Mouse (Mus musculus) CH12.LX (cell line): Measurements from ENCODE around the gene Gbx1.

Experiments
- CTCF ChIP-seq, 2 experiments: IDR thresholded peaks in 1 of 2; conservative IDR thresholded peaks in 1 of 2; 2 replicates each; pipeline ENCODE4 v1.5.1; 2011 to 2012; ENCODE audit warnings: low read depth in 2 of 2, low read length in 2 of 2, improper control_type of control experiment in 1 of 2, inconsistent platforms in 1 of 2, mild to moderate bottlenecking in 1 of 2, moderate library complexity in 1 of 2
- E2F4 ChIP-seq: IDR thresholded peaks from 2 replicates; pipeline ENCODE4 v1.6.1; 2011; ENCODE audit warnings: low read depth, low read length, improper control_type of control experiment; ENCODE audit not compliant: insufficient replicate concordance
- EP300 ChIP-seq: IDR thresholded peaks from 2 replicates; pipeline ENCODE4 v1.6.1; 2011; ENCODE audit warnings: low read length, improper control_type of control experiment
- ETS1 ChIP-seq: conservative IDR thresholded peaks from 2 replicates; pipeline ENCODE4 v1.6.1; 2012; ENCODE audit warnings: low read depth, mild to moderate bottlenecking, inconsistent platforms, low read length, improper control_type of control experiment, moderate library complexity
- MAFK ChIP-seq: IDR thresholded peaks from 2 replicates; pipeline ENCODE4 v1.6.1; 2011; ENCODE audit warnings: low read length, improper control_type of control experiment; ENCODE audit not compliant: insufficient replicate concordance
- MAZ ChIP-seq: IDR thresholded peaks from 2 replicates; pipeline ENCODE4 v1.6.1; 2012; ENCODE audit warnings: low read depth, mild to moderate bottlenecking, inconsistent platforms, low read length, improper control_type of control experiment, moderate library complexity
- MYC ChIP-seq: IDR thresholded peaks from 2 replicates; pipeline ENCODE4 v1.6.1; 2011; ENCODE audit warnings: low read depth, mild to moderate bottlenecking, improper control_type of control experiment, low read length
- POLR2A ChIP-seq: IDR thresholded peaks from 2 replicates; pipeline ENCODE4 v1.6.1; 2011; ENCODE audit warnings: low read depth, mild to moderate bottlenecking, improper control_type of control experiment, low read length
- POLR2AphosphoS2 ChIP-seq: IDR thresholded peaks from 2 replicates; pipeline ENCODE4 v1.6.1; 2011; ENCODE audit warnings: low read depth, low read length, improper control_type of control experiment
- SMC3 ChIP-seq: IDR thresholded peaks from 2 replicates; pipeline ENCODE4 v1.6.1; 2011; ENCODE audit warnings: low read depth, low read length, improper control_type of control experiment
- TCF12 ChIP-seq: IDR thresholded peaks from 2 replicates; pipeline ENCODE4 v1.6.1; 2014; ENCODE audit warnings: low read depth, mild to moderate bottlenecking, inconsistent platforms, low read length, improper control_type of control experiment
- UBTF ChIP-seq: IDR thresholded peaks from 2 replicates; pipeline ENCODE4 v1.6.1; 2012; ENCODE audit warnings: low read depth, mild to moderate bottlenecking, inconsistent platforms, low read length, improper control_type of control experiment, moderate library complexity
- ZC3H11A ChIP-seq: IDR thresholded peaks from 2 replicates; pipeline ENCODE4 v1.6.1; 2012; ENCODE audit warnings: low read depth, mild to moderate bottlenecking, inconsistent platforms, low read length, improper control_type of control experiment
- ZMIZ1 ChIP-seq: IDR thresholded peaks from 2 replicates; pipeline ENCODE4 v1.6.1; 2012; ENCODE audit warnings: low read depth, mild to moderate bottlenecking, inconsistent platforms, low read length, improper control_type of control experiment

- TF ChIP-seq E2F4: no peak
- no peak for TF ChIP-seq CTCF (conservative IDR thresholded peaks at IDR 0.05 in 1 of 2, IDR thresholded peaks at IDR 0.05 in 1 of 2; ENCODE audit: low read depth in 2 of 2, low read length in 2 of 2)
- TF ChIP-seq EP300: no peak
- no peak for TF ChIP-seq POLR2A
- TF ChIP-seq UBTF: no peak
- TF ChIP-seq ETS1: no peak
- no peak for TF ChIP-seq SMC3
- TF ChIP-seq ZMIZ1: no peak
- TF ChIP-seq TCF12: no peak
- TF ChIP-seq MYC: no peak
- no peak for TF ChIP-seq POLR2AphosphoS2
- no peak for TF ChIP-seq MAFK
- no peak for TF ChIP-seq MAZ
- TF ChIP-seq ZC3H11A: no peak
These were observed 14.2 kb upstream of the Gbx1 start for GRCm38 (mm10) chr5:24541144-24541569.
